Mouse (Mus musculus): ENCODE measurements at regions not wholly inside any gene's neighbourhood (a gene's known extent, or its start where the extent isn't known, plus 50 kb on each side); places are given as distances from the start of the nearest gene placed in this dataset.

GRCm38 (mm10) chr10:39218151-39218550 lies 54.6 kb upstream of the Ccn6 start:
- DNase-seq (ENCODE audit: low spot score): no peak

GRCm38 (mm10) chr10:39216142-39216904 lies 52.7 kb upstream of the Ccn6 start:
- no peak for DNase-seq (ENCODE audit: low spot score)

GRCm38 (mm10) chr10:39214563-39214962 lies 51.0 kb upstream of the Ccn6 start:
- DNase-seq (ENCODE audit: low spot score): no peak

Measured in T-cell, adult 2 months (primary cell).